Mouse (Mus musculus): ENCODE results near the gene Scamp4.

Scamp4 gene

DNA sequence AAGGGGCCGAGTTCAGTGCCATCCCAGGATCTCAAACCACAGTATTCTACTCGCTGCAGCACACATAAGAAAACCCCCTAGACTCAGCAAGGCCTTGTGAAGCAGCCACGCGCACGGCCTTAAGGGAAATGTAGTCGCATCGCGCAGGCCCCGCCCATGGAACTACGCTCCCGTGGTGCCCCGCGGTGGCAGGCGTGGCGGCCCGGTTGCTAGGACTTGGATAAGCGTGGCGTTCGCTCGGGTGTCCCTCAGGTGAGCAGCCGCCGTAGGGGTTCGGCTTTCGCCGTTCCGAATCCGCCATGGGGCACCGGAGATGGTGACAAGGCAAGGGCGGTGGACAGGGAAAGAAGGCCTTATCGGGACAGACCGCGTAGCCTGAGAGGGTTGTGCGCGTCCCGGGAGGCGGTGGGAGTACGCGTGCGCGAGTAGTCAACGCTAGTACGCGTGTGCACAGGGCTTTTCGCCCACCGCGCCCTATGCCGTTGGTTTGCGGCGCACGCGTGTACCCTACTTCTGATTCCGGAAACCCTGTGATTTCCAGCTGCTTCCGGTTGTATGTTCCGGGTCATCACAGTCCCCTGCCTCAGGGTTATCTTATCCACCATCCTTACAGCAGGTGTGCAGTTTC is at the start of gene Scamp4, which contains the start of gene Adat3:
TSS of gene Scamp4 (plus strand) at position 175 of the 628 bp plus-strand sequence.
TSS of gene Adat3 (plus strand) at position 183 of the 628 bp plus-strand sequence.
- peak; percentile 97 to 98 for DNase-seq

DNA sequence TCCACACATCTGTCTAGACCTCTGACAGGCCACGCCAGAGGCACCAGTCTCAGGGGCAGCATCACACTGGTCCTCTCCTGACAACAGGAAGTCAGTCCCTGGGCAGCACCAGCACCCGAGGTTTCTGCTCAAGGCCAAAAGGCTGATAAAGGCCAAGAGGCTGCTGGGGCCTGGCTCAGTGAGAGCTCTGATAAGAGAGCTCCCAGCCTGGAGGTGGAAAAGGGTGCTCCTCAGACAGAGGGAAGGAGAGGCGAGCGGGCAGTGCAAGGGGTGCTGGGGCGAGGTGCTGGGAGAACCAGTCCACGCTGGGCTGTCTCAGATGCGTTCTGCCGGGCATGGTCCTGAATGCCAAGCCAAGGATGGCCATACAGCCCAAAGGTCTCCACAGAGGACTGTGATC is 49.1 kb upstream of the Scamp4 start:
- no peak for DNase-seq

DNA sequence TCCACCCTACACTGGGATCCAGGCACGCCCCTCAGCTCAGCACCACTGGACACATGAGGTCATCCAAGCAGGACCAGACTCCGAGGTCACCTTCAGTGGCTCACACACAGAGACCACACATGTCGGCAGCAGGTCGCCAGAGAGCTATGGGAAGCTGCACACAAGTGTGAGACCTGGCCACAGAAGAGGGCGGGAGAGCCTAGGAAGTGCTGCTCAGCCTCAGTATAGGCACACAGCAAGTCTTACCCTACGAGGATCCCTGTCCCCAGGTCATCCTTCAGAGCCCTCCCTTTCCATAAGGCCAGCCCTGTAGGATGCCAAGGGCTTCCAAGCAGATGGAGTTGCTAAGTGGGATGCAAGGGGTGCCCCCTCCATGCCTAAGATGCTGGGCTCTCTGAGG is 48.7 kb upstream of the Scamp4 start:
- DNase-seq = no peak

DNA sequence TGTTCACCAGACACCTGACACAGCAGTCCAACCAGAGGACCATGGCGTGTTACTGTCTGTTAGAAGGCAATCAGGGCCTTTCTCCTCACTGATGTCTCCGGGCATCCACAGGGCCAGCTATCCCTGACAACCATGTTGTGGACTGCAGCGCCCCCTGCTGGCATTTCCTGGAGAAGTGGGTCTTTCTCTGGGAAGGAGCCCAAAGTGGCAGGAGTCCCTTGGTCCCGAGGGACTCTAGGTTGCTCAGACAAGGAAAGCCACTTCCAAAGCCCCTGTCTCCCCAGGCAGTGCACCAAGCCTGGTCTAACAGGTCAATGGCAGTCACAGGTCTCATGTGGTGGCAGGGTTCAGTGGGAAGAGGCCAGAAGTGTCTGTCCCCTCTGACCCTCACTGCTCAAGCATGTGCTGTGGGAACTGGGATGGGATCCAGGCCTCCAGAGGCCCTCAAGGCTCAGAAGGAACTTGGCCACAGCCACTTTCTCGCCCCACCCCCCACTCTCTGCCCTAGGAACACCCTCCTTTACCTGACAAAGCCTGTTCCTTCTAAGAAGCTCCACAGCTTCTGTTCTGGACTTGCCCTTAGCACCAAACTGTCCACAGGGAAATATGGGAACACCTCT is 45.2 kb upstream of the Scamp4 start:
- peak; percentile 76 to 77 for DNase-seq

DNA sequence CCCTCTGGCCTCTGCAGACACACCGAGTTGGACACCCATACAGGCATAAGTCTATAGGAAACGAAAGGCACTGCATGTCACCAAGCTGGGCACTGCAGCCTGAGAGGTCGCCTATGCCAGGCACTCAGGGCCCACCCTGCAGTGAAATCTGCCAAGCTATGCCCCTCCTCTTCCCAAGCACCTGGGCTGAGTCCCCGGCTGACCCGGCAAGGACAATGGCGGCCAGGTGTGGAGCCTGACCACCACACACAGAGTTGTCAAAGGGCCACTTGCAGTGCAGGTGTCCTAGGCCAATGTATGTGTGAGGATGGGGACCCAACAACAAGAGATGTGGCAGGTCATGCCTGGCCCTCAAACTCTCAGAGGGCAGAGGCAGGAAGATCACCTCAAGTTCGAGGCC is 43.2 kb upstream of the Scamp4 start:
- DNase-seq = no peak

DNA sequence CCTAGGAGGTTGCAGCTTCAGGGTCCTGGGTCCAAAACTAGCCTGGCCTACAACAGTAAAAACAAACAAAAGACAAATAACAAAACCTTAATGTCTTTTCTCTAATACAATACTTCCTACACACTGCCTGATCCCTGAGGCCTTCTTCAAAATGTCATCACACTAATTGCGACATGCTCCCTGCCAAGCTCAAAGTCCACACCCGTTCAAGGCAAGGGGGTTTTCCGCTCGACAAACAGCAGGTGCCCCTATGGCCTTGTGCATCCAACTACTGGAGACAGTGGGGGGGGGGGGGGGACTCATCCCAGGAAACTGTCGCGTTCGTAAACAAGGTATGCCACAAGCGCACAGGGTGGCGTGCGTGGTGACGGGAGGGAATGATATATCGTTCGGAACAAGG is 42.1 kb upstream of the Scamp4 start:
- no peak for DNase-seq

DNA sequence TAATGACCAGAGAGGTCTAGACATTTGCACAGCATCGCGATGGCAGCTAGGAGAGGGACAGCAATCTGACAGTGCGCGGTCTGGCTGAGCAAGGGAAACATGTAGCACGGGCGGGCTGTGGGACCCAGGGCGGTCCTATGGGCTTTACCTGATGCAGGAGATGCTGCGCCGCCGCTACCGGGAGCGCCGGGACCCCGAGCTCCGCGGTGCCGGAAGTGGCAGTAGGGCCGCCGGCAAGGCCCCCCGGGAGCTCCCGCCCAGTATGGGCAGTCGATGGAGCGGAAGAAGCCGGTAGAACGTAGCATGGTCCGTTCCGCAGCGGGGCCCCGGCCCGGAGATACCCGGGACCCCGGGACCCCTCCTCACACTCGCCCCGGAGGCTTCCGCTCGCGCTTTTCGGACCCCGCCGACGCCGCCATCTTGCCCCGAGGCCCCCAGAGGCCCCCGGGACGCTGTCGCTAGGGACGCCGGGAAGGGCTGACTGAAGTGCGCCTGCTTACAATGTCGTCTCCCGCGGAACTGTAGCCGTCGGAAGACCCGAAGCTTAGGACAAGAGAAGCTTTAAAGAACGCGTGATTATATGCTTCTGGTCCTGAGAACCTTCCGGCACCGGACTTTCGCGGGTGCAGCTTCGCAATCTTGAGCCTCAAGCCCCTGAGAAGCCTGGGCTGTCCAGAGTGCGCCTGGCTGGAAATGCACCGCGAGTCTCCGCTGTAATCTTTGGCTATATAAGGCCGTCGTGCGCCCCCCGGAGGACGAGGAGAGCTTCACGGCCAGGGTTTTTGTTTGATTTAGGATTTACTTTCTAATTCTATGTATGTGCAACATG is 41.3 kb upstream of the Scamp4 start, which contains the start of gene Rexo1:
TSS of gene Rexo1 (minus strand) at position 445 of the 829 bp plus-strand sequence.
- peak; percentile 96 for DNase-seq

DNA sequence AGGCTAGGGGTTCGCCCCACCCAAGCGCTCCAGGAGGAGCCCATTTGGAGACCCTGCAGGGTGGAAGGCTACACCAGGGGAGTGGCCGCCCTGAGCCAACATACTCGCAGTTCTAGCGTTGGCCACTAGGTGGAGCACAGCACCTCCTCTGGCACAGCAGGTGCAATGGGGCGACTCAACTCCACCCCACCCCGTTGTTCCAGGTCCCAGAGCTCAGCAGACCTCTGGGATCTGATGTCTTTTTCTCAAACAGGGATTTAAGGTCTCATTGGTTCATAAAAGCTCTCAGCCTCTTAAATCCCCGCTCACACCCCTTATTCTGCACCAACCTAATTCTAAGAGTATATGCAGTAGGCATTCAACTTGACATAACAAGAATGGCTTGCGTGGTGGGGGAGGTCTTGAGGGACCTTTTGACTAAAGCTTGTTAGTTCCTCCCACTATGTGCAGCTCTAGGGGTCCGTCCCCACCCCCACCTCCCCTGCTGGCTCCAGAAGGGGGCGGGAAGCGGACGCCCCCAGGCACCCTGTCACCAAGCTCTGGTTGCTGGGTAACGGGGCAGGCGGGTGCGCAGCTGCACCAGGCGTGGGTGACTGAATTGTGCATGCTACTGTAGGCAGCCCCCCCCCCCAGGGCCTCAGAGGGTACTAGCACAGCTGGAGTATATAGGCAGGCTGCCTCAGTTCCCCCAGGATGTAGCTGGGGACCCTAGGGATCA is 36.1 kb upstream of the Scamp4 start:
- DNase-seq = peak; percentile 92

DNA sequence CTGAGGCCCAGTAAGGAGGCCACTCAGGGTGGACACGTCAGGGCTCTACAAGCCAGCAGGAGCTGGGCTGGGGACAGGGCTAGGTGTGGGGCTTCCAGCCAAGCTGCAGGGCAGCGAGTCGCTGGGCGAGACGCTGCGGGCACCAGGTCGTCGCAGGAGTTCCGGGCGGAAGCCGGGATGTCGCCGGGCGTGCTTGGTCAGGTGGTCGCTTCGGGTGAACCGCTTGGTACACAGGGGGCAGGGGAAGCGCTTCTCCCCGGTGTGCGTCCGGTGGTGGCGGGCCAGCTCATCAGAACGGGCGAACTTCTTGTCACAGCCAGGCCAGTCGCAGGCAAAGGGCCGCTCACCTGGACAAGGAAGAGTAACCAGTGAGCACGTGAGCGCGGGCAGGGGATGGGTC is 33.8 kb upstream of the Scamp4 start:
- DNase-seq = no peak

DNA sequence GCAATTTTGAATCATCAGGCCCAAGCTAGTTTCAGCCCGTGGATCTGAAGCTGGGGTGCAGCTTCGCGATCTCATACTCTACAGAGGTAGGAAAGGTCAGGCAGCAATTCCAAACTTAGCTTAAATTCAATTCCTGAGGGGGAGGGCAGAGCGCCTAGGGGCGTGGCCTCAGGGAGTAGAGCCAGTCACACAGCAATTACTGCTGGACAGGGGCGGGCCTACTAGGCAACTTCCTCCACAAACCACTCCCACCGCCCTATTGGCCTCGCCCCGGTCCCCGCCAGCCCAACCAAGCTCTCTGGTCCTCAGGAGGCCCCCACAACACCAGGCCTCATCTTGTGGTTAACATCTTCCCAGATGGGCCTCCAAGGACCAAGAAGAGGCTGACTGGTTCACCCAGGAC is 33.0 kb upstream of the Scamp4 start:
- peak; percentile 77 to 78 for DNase-seq

DNA sequence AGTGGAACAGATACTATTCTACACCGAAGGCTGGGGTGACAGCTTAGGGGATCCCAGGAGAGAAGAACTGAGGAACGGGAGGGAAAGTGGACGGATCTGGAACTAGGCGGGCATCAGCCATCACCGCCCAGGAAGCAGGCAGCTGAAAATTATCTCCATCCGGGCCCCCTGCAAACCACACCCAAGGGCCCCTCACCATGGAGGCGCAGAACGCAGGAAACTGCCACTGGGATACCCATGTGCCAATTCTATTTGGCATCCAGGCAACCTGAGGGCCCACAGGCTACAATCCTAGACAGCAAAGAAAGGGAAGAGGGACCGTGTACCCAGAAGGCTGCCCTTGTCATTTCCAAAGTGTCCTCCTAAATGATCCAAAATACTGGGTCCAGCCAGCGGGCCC is 32.3 kb upstream of the Scamp4 start:
- DNase-seq = no peak

DNA sequence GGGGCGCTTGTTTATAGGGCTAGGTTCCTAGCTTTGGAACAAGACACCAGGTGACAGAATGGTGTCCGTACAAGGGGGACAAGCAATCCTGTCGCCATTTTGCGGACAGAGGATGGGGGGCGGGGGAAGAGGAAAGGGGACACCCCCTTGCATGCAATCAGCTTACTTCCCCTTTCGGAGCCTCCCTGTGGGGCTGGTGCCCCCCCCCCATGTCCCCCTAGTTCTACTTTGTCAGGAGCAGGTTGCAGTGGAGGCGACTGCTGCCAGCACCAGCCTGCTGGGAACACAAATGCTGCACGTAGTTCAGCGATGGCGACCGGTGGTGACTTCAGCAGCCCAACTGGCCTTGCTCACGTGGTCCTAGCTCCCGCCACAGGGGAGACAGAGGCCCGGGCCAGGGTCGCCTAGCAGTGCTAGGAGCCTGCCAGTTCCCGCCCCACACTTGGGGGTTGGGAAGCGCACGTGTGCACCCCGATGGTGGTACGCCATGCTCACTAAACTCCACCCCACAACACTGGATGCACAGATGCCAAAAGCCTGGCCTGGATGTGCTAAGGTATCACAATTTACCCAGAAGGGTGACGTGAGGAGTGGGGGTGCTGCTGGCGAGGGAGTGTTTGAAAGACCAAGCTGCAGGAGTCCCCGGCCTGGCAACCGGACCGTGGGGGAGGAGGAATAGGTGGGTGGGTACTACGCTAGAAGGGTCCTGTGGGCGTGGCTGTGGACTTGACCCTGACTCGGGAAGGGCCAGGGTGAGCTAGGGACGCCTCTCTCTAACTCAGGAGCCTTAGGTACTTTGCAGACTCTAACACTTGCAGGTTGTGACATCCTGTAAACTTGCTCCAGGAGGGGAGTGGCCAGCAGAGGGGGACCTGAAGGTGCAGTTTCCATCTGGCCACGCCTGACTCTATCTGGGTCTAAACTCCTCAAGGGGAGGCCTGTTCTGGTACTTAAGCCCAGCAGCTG is 31.5 kb upstream of the Scamp4 start:
- DNase-seq = peak; percentile 65

DNA sequence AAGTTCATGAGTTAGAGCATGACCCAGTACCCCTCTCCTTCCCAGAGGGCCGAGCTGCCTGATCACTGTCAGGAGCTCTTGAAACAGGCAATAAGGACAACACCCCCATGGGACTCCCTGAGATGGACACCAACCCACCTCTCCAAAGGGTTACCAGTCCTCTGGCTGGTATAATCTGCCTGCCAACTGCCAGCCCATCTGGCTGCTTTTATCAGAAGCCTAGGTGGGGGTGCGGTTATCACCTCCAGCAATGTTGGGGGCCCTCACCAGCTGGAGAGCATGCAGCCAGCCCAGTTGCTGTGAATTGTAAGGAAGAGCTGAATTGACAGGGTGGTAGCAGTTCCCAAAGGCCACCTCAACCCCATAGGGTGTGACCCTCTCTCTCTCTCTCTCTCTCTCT is 30.2 kb upstream of the Scamp4 start:
- DNase-seq = no peak

DNA sequence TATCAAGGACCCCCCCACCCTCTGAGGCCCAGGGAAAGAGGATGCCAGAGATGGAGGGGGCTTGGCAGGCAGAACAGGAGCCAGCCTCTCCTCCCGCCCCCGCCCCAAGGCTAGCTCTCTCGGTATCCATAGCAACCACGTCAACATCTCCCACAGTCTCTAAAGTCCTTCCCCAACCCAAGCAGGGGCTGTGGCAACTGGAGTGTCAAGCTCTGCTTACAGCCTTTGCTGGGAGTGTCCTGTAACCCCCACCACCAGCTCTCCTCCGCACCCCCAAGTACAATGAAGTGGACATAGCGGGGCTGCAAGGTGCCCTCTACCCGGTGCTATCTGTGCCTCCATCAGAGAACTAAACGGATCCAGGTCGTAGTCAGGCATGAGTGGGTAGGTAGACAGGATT is 28.7 kb upstream of the Scamp4 start:
- DNase-seq = no peak

DNA sequence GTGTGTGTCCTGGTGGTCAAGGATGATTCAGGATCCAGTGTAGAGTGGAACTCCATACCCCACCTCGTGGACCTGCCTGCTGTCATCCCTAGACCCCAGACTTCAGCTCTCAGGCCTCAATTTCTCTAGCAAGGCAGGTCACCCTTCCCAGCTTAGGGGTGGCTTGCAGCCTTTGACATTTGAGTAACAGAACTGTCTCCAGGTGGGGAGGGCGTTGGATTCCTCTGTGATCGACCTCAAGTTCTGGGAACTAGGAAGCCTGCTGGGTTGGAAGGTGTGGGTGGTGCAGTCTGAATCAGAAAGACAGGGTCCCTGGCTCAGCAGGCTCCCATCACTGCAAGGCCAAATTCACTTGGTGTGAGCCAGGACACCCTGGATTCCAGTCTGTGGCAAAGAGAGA is 27.8 kb upstream of the Scamp4 start:
- DNase-seq = no peak

DNA sequence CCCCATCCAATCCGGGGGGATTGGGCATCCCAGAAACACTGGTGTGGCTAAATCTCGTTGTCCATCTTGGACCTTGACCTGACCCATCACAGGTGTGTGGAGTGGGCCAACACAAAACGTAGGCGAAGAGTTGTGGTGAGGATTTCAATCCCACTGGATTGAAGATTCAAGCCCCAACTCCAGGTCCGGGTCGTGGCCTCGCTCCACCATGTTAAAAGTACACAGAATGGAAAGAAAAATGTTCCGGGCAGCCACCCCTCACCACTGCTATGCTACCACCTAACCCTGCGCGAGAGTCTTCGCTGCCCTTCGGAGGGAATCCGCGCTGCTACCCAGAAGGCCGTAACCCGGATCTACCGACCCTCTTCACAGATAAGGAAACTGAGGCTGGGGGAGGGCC is 26.7 kb upstream of the Scamp4 start:
- DNase-seq = no peak

DNA sequence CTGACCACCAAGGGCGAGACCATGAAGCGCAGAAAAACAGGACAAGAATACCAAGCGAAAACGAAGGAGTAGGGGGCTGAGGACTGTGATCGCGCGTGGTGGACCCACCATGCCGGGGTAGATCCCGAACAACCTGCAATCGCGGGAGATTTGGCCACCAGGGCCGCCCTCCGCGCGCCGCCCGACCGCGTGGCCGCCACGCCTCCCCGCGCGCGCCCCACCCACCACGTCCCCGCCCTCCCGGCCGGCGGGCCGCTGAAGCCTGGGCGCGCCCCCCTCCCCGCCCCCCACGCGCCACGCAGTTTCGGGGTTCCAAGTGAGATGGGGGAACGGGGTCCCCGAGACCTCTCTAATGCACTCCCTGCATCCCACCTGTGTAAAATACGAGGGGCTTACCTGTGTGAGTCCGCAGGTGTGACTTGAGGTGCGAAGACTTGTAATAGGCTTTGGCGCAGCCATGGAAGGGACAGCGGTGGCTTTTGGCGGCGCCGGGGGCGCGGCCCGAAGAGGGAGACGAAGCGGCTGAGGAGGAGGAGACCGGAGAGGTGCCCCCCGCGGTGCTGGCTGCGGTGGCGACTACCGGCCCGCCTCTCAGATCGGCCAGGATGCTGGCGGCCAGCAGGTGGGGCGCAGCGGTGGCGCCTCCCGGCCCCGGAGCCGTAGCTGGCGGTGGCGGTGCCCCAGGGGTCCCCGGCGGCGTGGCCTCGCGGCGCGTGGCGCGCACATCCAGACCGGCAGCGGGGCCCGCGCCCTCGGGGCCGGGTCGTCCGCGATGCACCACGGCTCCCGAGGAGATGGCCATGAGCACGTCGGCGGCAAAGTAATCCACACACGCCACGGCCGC is 26.1 kb upstream of the Scamp4 start:
- peak; percentile 77 to 81 for DNase-seq

DNA sequence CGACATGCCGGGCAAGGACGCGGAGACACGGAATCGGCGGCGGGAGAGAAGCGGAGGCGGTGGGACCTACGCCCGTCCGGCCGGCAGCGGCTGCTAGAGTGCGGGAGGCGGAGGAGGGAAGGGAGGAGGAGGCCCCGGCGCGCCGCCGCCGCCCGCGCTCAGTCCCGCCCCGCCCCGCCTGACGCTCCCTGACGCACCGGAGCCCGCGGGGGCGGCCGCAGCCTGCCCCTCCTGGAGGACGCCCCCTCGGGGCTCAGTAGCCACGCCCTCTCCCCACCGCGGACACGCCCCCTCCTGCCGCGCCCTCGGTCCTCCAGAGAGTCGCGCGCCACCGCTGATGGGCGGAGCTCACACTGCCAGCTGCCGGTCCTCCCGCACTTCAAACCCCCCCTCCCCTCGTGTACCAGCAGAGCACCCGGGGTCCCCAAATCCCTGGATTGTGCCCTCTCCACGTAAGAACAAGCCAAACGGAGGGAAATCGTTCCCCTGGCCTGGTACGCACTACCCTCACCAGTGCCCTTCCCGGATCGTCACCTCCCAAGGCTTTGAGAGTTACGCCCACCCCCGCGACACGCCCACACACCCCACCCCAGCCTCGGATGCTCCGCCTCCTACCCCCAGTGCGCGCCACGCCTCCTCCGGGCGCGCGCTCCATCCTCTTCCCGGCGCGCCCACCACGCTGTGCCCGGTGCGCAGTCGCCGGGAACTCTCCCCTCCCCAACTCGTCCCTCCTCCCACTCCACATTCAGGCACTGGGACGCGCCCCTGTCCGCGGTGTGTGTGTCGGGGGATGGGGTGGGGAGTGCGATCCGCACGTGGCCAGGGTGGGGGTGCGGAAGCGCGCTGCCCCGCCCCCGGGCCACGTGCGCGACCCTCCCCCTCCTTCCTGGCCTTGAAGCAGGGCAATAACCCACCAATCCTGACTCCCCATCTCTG is 25.2 kb upstream of the Scamp4 start, which contains the start of gene Klf16:
TSS of gene Klf16 (minus strand) at position 127 of the 936 bp plus-strand sequence.
- DNase-seq = peak; percentile 99 to 100

DNA sequence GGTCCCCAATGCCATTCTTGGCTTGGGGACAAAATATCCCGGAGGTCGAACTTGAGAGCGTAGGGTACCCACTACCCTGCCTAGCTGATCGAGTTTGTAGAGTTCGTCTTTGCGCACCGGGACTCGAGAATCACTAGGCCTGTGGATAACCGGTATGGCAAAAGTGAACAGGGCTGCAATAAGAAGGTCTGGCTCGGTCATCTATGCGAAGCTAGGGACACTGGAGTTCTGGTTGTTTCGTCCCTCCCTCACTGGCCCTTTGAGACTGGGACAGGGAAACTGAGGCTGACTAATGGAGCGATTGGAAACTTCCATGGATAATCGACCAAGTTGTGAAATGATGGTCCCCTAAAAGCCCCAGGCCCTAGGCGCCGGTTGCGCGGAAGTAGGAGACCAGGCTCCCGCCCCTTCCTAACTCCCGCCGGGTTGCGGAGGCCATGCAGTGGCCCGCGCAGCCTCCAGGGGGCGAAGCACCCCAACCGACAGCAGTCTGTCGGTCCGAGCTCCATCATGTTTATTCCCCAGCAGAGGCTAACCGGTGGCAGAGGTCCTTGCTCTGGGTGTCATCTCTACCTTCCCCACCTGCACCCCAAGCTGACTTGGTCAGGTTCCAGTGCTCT is 24.4 kb upstream of the Scamp4 start:
- DNase-seq = peak; percentile 91 to 92
